Mouse (Mus musculus): ENCODE results near the gene Osbpl2. TPM values are rescaled to one million over a fixed set of nuclear protein-coding genes. Genes with fewer than 3 reads are reported as not detected.

The Osbpl2 gene
- polyA plus RNA-seq, 1 experiment = 14.2 TPM

DNA sequence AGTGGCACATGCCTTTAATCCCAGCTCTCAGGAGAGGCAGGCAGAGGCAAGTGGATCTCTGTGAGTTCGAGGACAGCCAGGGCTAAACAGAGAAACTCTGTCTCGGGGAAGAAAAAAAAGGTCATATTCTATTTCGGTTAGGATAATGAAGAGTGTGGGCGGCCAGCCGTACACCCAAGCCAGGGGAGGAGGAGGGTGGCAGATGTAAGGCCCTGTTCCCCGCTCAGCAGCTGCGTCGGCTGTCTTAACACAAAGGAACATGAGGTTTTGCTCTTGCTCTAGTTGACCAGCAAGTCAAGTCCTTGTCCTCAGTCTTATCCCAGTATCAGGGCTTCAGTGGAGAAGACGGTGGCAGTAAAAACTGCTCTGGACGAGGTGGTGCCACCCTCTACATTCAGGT is 36.0 kb upstream of the Osbpl2 start:
- no peak overlapping the region for H3K4me3 ChIP-seq (replicated peaks; ENCODE audit: control insufficient read depth, low read depth, low read length)
- no peaks in the 10 kb centered on the region; the same call in 1 of the 2 replicates for H3K4me1 ChIP-seq (ENCODE audit: control insufficient read depth, insufficient read depth, low read length)
- no peak for TF ChIP-seq CTCF (IDR thresholded peaks at IDR 0.05; ENCODE audit: control insufficient read depth, insufficient read depth, low read length)
- no peak for TF ChIP-seq POLR2A (IDR thresholded peaks at IDR 0.05; ENCODE audit: borderline replicate concordance, control insufficient read depth, low read depth, low read length)
- 85% methylated on average over 10 of the region's 10 CpGs for WGBS
- H3K27ac ChIP-seq (ENCODE audit: control insufficient read depth, insufficient read depth, low read depth, low read length, poor library complexity) = no peak overlapping the region

DNA sequence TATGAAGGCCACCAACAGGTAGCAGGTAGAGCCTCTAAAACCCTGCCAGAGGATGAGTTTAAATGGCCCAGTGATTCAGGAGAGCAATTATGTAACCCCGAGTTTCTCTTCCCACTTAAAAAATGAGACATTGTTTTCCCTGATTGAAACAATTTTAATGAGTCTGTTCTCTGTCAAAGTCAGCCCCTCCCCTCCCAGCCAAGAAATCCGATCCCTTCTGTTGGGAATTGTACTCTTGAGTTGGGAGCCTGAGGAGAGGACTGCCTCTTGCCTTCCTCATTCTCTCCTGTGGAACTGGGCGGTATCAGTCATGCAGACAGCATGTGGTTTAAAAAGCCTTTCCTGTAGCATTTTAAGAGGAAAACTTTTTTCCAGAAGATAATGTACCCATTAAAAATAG is 34.5 kb upstream of the Osbpl2 start:
- Histone ChIP-seq H3K4me1 (ENCODE audit: control insufficient read depth, insufficient read depth, low read length) (no peaks in the 10 kb centered on the region; the same call in 1 of the 2 replicates), H3K27ac (ENCODE audit: control insufficient read depth, insufficient read depth, low read depth, low read length, poor library complexity) (no peak overlapping the region), H3K4me3 (replicated peaks; ENCODE audit: control insufficient read depth, low read depth, low read length) (no peak overlapping the region)
- TF ChIP-seq POLR2A (IDR thresholded peaks at IDR 0.05; ENCODE audit: borderline replicate concordance, control insufficient read depth, low read depth, low read length) (no peak), CTCF (IDR thresholded peaks at IDR 0.05; ENCODE audit: control insufficient read depth, insufficient read depth, low read length) (no peak)
- 69% methylated on average over 3 of the region's 3 CpGs for WGBS

DNA sequence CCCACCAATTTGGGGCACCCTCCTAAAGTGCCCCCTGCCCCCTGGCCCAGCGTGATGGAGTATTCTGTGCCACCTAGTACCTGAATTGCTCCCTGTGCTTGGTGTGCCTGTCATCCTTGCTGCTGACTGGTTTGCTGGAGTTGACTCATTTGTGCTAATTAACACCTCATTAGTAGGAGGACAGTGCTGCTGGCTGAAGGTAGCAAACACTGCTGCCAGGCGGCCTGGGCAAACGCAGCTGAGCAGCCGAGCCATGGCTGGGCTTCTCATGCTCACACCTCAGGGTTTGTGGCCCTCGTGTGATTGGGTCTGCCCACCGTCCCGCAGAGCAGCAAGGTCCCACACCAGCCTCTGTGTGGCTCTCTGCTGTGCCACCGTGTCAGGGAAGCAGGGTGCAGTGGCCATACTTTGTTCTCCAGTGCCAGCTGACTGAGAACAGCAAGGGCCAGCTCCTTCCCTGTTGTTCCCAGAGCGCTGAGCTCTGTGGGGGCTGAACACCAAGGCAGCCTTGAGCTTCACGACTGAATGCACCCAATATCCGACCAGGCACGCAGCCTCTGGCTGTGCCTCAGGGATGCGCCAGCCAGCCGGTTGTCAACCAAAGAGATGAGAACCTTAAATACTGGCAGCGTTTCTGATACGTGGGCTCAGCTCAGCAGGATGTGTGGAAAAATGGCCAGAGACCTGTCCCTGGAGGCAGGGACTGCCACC is 33.0 kb upstream of the Osbpl2 start:
- TF ChIP-seq POLR2A (IDR thresholded peaks at IDR 0.05; ENCODE audit: borderline replicate concordance, control insufficient read depth, low read depth, low read length) (0 out of 2 replicates have a peak, but pooled peaks have one; percentile 11), CTCF (IDR thresholded peaks at IDR 0.05; ENCODE audit: control insufficient read depth, insufficient read depth, low read length) (no peak)
- no peaks in the 10 kb centered on the region; the same call in 1 of the 2 replicates for H3K4me1 ChIP-seq (ENCODE audit: control insufficient read depth, insufficient read depth, low read length)
- WGBS = 89% methylated on average over 16 of the region's 16 CpGs
- no peak overlapping the region for H3K27ac ChIP-seq (ENCODE audit: control insufficient read depth, insufficient read depth, low read depth, low read length, poor library complexity)
- no peak overlapping the region for H3K4me3 ChIP-seq (replicated peaks; ENCODE audit: control insufficient read depth, low read depth, low read length)

- Histone ChIP-seq H3K27ac (ENCODE audit: control insufficient read depth, insufficient read depth, low read depth, low read length, poor library complexity) (no peak overlapping the region), H3K4me1 (ENCODE audit: control insufficient read depth, insufficient read depth, low read length) (no peaks in the 10 kb centered on the region; the same call in 1 of the 2 replicates), H3K4me3 (replicated peaks; ENCODE audit: control insufficient read depth, low read depth, low read length) (no peak overlapping the region)
- 83% methylated on average over 5 of the region's 5 CpGs for WGBS
- TF ChIP-seq CTCF (IDR thresholded peaks at IDR 0.05; ENCODE audit: control insufficient read depth, insufficient read depth, low read length) = no peak
Measured at GRCm38 (mm10) chr2:180086637-180087027, 32.5 kb upstream of the Osbpl2 start.

DNA sequence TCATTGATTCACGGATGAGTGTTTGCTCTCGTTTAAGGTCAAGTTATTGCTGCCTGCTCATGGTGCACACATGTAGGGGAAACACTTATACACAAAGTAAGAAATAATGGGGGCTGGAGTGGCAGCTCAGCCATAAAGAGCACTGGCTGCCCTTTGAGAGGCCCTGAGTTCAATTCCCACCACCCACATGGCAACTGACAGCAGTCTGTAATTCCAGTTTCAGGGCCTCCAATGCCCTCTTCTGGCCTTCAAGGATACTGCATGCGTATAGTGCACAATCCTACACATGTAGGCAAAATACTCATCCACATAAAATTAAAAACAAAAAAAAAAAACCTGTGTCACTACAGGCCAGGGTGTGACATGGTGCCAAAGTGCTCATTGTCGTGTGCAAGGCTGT is 31.6 kb upstream of the Osbpl2 start:
- TF ChIP-seq CTCF (IDR thresholded peaks at IDR 0.05; ENCODE audit: control insufficient read depth, insufficient read depth, low read length) (no peak), POLR2A (IDR thresholded peaks at IDR 0.05; ENCODE audit: borderline replicate concordance, control insufficient read depth, low read depth, low read length) (no peak)
- Histone ChIP-seq H3K4me3 (replicated peaks; ENCODE audit: control insufficient read depth, low read depth, low read length) (no peak overlapping the region), H3K4me1 (ENCODE audit: control insufficient read depth, insufficient read depth, low read length) (no peaks in the 10 kb centered on the region), H3K27ac (ENCODE audit: control insufficient read depth, insufficient read depth, low read depth, low read length, poor library complexity) (no peak overlapping the region)
- 85% methylated on average over 4 of the region's 4 CpGs for WGBS

DNA sequence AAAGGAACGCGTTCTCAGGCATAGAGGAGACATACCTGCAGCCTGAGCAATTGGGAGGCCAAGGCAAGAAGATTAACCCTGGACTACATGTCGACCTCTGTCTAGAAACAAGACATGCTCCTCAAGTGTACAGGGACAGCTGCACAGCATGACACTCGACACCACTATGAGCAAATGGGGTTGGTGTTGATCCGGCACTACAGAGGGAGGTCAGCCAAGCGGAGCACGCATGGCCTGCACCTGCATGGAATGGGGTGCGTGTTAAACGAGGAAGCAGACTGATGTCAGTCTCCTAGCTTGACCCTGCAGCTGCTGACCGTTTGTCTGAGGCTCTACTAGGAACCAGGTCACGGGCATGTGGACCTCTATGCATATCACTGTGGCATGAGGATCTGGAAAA is 28.8 kb upstream of the Osbpl2 start:
- no peaks in the 10 kb centered on the region for H3K4me1 ChIP-seq (ENCODE audit: control insufficient read depth, insufficient read depth, low read length)
- TF ChIP-seq POLR2A (IDR thresholded peaks at IDR 0.05; ENCODE audit: borderline replicate concordance, control insufficient read depth, low read depth, low read length) (no peak), CTCF (IDR thresholded peaks at IDR 0.05; ENCODE audit: control insufficient read depth, insufficient read depth, low read length) (no peak)
- WGBS = 64% methylated on average over 11 of the region's 11 CpGs
- no peak overlapping the region for H3K27ac ChIP-seq (ENCODE audit: control insufficient read depth, insufficient read depth, low read depth, low read length, poor library complexity)
- H3K4me3 ChIP-seq (replicated peaks; ENCODE audit: control insufficient read depth, low read depth, low read length) = no peak overlapping the region

- 25% methylated on average over 5 of the region's 5 CpGs for WGBS
- no peak overlapping the region for H3K27ac ChIP-seq (ENCODE audit: control insufficient read depth, insufficient read depth, low read depth, low read length, poor library complexity)
- H3K4me3 ChIP-seq (replicated peaks; ENCODE audit: control insufficient read depth, low read depth, low read length) = no peak overlapping the region
- TF ChIP-seq POLR2A (IDR thresholded peaks at IDR 0.05; ENCODE audit: borderline replicate concordance, control insufficient read depth, low read depth, low read length) (no peak), CTCF (IDR thresholded peaks at IDR 0.05; ENCODE audit: control insufficient read depth, insufficient read depth, low read length) (no peak)
- H3K4me1 ChIP-seq (ENCODE audit: control insufficient read depth, insufficient read depth, low read length) = no peaks in the 10 kb centered on the region
Measured at GRCm38 (mm10) chr2:180095711-180096110, 23.4 kb upstream of the Osbpl2 start.

DNA sequence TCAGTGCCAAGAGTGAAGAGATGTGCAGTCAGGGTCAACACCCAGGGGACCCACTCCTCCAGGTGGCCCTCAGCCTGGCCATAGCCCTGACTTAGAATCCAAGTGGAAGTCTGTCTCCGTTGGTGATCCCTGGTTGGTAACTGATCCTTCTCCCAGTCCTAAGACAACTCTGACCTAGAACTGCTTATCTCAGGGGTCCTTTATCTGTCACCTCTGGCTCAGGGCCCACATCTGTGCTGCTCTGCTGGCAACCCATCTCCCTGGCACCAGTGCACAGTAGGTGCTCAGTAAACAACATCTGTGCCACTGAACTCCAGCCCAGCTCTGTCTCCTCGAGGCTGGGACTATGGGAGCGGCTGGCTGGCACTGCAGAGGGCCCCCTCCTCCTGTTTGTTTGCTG is 21.5 kb upstream of the Osbpl2 start:
- WGBS = 56% methylated on average over 3 of the region's 3 CpGs
- no peak for TF ChIP-seq CTCF (IDR thresholded peaks at IDR 0.05; ENCODE audit: control insufficient read depth, insufficient read depth, low read length)

DNA sequence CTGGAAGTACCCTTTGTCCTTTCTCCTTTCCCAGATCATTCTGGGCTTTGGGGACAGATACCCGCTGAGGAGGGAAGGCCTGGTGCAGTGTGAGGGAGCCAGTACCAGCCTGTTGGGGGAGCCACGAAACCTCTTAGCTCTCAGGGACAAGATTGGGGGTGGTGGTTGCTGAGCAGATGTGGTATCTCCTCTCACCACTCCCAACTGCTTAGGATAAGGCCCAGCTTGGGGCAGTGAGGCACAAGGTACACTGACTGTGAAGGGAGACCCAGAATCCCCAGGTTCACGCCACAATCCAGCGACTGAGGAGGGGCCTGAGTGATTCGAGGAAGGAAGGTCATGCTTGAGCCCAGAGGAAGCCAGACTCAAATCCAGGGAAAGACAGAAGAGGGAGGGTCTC is 20.9 kb upstream of the Osbpl2 start:
- WGBS = 28% methylated on average over 5 of the region's 5 CpGs
- H3K4me3 ChIP-seq (replicated peaks; ENCODE audit: control insufficient read depth, low read depth, low read length) = no peak overlapping the region
- H3K4me1 ChIP-seq (ENCODE audit: control insufficient read depth, insufficient read depth, low read length) = no peaks in the 10 kb centered on the region
- no peak overlapping the region for H3K27ac ChIP-seq (ENCODE audit: control insufficient read depth, insufficient read depth, low read depth, low read length, poor library complexity)
- no peak for TF ChIP-seq CTCF (IDR thresholded peaks at IDR 0.05; ENCODE audit: control insufficient read depth, insufficient read depth, low read length)
- TF ChIP-seq POLR2A (IDR thresholded peaks at IDR 0.05; ENCODE audit: borderline replicate concordance, control insufficient read depth, low read depth, low read length) = no peak

More for the DNA sequence above, 21.5 kb upstream of the Osbpl2 start:
- Histone ChIP-seq H3K4me1 (ENCODE audit: control insufficient read depth, insufficient read depth, low read length) (no peaks in the 10 kb centered on the region), H3K4me3 (replicated peaks; ENCODE audit: control insufficient read depth, low read depth, low read length) (no peak overlapping the region), H3K27ac (ENCODE audit: control insufficient read depth, insufficient read depth, low read depth, low read length, poor library complexity) (no peak overlapping the region)

Measured in bone marrow, adult 2 months (tissue).